8 mouse cellular contexts compared by ENCODE assay signal in the genomic region with DNA sequence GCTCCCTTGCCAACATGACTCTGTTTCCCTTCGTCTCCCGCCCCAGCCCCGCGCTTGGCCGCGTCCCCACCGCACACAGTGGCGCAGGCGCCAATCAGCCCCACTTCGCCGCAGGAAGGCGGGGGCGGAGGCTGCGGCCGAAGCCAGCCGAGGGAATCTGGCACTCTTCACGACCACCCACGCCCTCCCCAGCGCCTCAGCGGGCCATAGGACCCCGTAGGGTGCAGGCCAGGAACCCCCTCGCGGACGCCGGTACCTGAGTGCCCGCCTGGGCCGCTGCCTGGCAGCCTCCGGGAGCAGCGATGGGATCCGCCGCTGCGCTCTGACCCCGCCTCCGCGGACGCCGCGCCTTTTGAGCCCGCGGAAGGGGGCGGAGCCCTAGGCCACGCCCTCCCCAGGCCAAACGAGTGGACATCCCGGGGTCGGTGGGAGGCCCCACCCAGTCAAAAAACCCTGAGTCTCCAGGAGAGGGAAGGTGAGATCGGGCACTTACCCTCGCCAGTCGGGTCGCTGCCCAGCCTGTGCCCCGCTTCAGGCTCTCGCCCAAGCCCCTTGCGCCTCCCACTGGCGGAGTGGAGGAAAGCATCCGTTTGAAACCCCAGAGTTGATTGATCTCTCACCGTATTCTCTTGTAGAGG. TPM values are rescaled to one million over a fixed set of nuclear protein-coding genes. Genes with fewer than 3 reads are reported as not detected.
A peak's percentile ranks its signal among the peaks of the same experiment; 100 is the strongest.
DNase-seq lines count a peak whose midpoint lies in the region; ATAC-seq and TF ChIP-seq lines count a peak whose summit lies in the region.

A gene (minus strand): TSS at position 566 of the 638 bp plus-strand sequence.

- H3K27ac ChIP-seq in bone marrow macrophage, adult 2 months (ENCODE audit: insufficient read depth, low read depth, low read length): no peak within 1 kb of the TSS
- peak within 1 kb of the TSS; percentile 88 for H3K27ac ChIP-seq in embryonic facial prominence, embryonic 15.5 days (replicated peaks)
- H3K27ac ChIP-seq in limb, embryonic 15.5 days: peak within 1 kb of the TSS; percentile 84
- peak within 1 kb of the TSS; percentile 78 for H3K27ac ChIP-seq in midbrain, postnatal 0 days (ENCODE audit: low read depth, low read length)

- peaks cover 22% of the 10 kb centered on the region for H3K36me3 ChIP-seq in embryonic facial prominence, embryonic 15.5 days
- peaks cover 17% of the 10 kb centered on the region for H3K36me3 ChIP-seq in limb, embryonic 15.5 days
- H3K36me3 ChIP-seq in midbrain, postnatal 0 days (ENCODE audit: insufficient read depth, low read length): peaks cover 12% of the 10 kb centered on the region

- peak within 1 kb of the TSS; percentile 76 for H3K4me2 ChIP-seq in embryonic facial prominence, embryonic 15.5 days (replicated peaks)
- peak within 1 kb of the TSS; percentile 88 for H3K4me2 ChIP-seq in limb, embryonic 15.5 days
- peak within 1 kb of the TSS; percentile 95 for H3K4me2 ChIP-seq in midbrain, postnatal 0 days (ENCODE audit: low read depth, low read length, poor library complexity, severe bottlenecking)

- peak; percentile 91 for DNase-seq in B cell, adult 2 months
- DNase-seq in heart, adult 8-10 months (ENCODE audit: low spot score): peak; percentile 91
- DNase-seq in kidney, adult 9 months: peak; percentile 89
- DNase-seq in midbrain, postnatal 0 days (ENCODE audit: low spot score): peak; percentile 81
- peak; percentile 90 to 95 for DNase-seq in spleen, postnatal 10 days (ENCODE audit: low spot score in 2 of 2)

- H3K27me3 ChIP-seq in embryonic facial prominence, embryonic 15.5 days: no peaks in the 10 kb centered on the region
- no peaks in the 10 kb centered on the region for H3K27me3 ChIP-seq in limb, embryonic 15.5 days
- H3K27me3 ChIP-seq in midbrain, postnatal 0 days (ENCODE audit: insufficient read depth, low read length): no peaks in the 10 kb centered on the region

- WGBS in embryonic facial prominence, embryonic 15.5 days: under 1% methylated on average over 55 of the region's 55 CpGs
- under 1% methylated on average over 55 of the region's 55 CpGs for WGBS in limb, embryonic 15.5 days
- WGBS in midbrain, postnatal 0 days: under 1% methylated on average over 54 of the region's 55 CpGs

- TF ChIP-seq CTCF in bone marrow macrophage, adult 2 months (IDR thresholded peaks at IDR 0.05; ENCODE audit: low read depth, low read length): peak; percentile 96
- peak; percentile 90 for TF ChIP-seq CTCF in midbrain, postnatal 0 days (IDR thresholded peaks at IDR 0.05)

- no peaks in the 10 kb centered on the region for H3K9me3 ChIP-seq in embryonic facial prominence, embryonic 15.5 days (replicated peaks)
- H3K9me3 ChIP-seq in limb, embryonic 15.5 days: no peaks in the 10 kb centered on the region
- H3K9me3 ChIP-seq in midbrain, postnatal 0 days (ENCODE audit: low read length): no peaks in the 10 kb centered on the region

- TF ChIP-seq POLR2A in bone marrow macrophage, adult 2 months (IDR thresholded peaks at IDR 0.05; ENCODE audit: borderline replicate concordance, low read depth, low read length): 0 out of 2 replicates have a peak, but pooled peaks have one; percentile 72

- H3K9ac ChIP-seq in embryonic facial prominence, embryonic 15.5 days: peak within 1 kb of the TSS; percentile 66
- peak within 1 kb of the TSS; percentile 80 for H3K9ac ChIP-seq in limb, embryonic 15.5 days
- peak within 1 kb of the TSS; percentile 90 for H3K9ac ChIP-seq in midbrain, postnatal 0 days (replicated peaks; ENCODE audit: low read length, poor library complexity, severe bottlenecking)

- H3K4me1 ChIP-seq in bone marrow macrophage, adult 2 months (ENCODE audit: control insufficient read depth, insufficient read depth, low read length): peaks cover 27% of the 10 kb centered on the region
- H3K4me1 ChIP-seq in embryonic facial prominence, embryonic 15.5 days: peaks cover 42% of the 10 kb centered on the region
- H3K4me1 ChIP-seq in limb, embryonic 15.5 days: peaks cover 41% of the 10 kb centered on the region
- peaks cover 21% of the 10 kb centered on the region for H3K4me1 ChIP-seq in midbrain, postnatal 0 days (ENCODE audit: insufficient read depth, low read length)

- peak; percentile 78 for ATAC-seq in embryonic facial prominence, embryonic 15.5 days (ENCODE audit: insufficient number of reproducible peaks, low FRiP score, low TSS enrichment, low read depth)
- peak; percentile 53 for ATAC-seq in limb, embryonic 15.5 days (ENCODE audit: insufficient number of reproducible peaks, low FRiP score, low TSS enrichment, low read depth)
- ATAC-seq in midbrain, postnatal 0 days (ENCODE audit: low FRiP score): peak; percentile 82

- H3K4me3 ChIP-seq in bone marrow macrophage, adult 2 months (ENCODE audit: insufficient read depth, low read length): peak within 1 kb of the TSS; percentile 82
- H3K4me3 ChIP-seq in embryonic facial prominence, embryonic 15.5 days (replicated peaks): peak within 1 kb of the TSS; percentile 63
- peak within 1 kb of the TSS; percentile 71 for H3K4me3 ChIP-seq in limb, embryonic 15.5 days
- H3K4me3 ChIP-seq in midbrain, postnatal 0 days (ENCODE audit: low read depth, low read length): peak within 1 kb of the TSS; percentile 78

RNA-seq across cellular contexts. Expression of the gene that starts here (rescaled TPM):
- polyA plus RNA-seq in bone marrow macrophage, adult 2 months (2012; ENCODE audit: insufficient read depth, insufficient read length, missing spikeins): 6.0 TPM in 2 replicates
- polyA plus RNA-seq in embryonic facial prominence, embryonic 15.5 days (2015; fragmentation: Nextera tagmentation; extraction: Ambion mirVana): 165 and 180 TPM in 2 replicates
- total RNA-seq in heart, adult 8-10 months (2022): 10 to 100 TPM; 38.4 to 49.4 (median 49.0) TPM
- 147 and 213 TPM in 2 replicates for polyA plus RNA-seq in limb, embryonic 15.5 days (2015; fragmentation: Nextera tagmentation; extraction: Ambion mirVana)
- 32.3 and 41.3 TPM in 2 replicates for total RNA-seq in midbrain, postnatal 0 days (2014; rRNA removed)
- 153 and 171 TPM in 2 replicates for polyA plus RNA-seq in midbrain, postnatal 0 days (2015; fragmentation: Nextera tagmentation; extraction: Ambion mirVana)

Comparison
In these comparisons a context has a peak if more than half of its experiments do, and no peak if none do; other contexts are left out.
1. RNA of the gene that starts here (polyA plus RNA-seq): 165 to 180 TPM in embryonic facial prominence, embryonic 15.5 days, 153 to 171 TPM in midbrain, postnatal 0 days and 147 to 213 TPM in limb, embryonic 15.5 days; 6.0 TPM in bone marrow macrophage, adult 2 months; every median in the first group is over 10 times any median in the second.
2. Peak in every context shown above with its lines, with median percentiles within 50 percentile points of each other: DNase-seq, H3K4me3 ChIP-seq, ATAC-seq, H3K4me2 ChIP-seq and H3K9ac ChIP-seq.